Mouse (Mus musculus) megakaryocyte, adult 5-6 weeks (primary cell): ENCODE measurements at regions not wholly inside any gene's neighbourhood (a gene's known extent, or its start where the extent isn't known, plus 50 kb on each side); places are given as distances from the start of the nearest gene placed in this dataset.

ENCODE experiments used
- ATAC-seq: 2 replicates; pipeline ENCODE4 v1.8.0; 2016; ENCODE audit warnings: mild to moderate bottlenecking, inconsistent platforms; ENCODE audit not compliant: poor library complexity, severe bottlenecking

GRCm38 (mm10) chr10:111558675-111559340 lies 52.7 kb downstream of the Phlda1 start:
- no peak for ATAC-seq

GRCm38 (mm10) chr10:111559341-111560246 lies 53.5 kb downstream of the Phlda1 start:
- ATAC-seq: no peak

DNA sequence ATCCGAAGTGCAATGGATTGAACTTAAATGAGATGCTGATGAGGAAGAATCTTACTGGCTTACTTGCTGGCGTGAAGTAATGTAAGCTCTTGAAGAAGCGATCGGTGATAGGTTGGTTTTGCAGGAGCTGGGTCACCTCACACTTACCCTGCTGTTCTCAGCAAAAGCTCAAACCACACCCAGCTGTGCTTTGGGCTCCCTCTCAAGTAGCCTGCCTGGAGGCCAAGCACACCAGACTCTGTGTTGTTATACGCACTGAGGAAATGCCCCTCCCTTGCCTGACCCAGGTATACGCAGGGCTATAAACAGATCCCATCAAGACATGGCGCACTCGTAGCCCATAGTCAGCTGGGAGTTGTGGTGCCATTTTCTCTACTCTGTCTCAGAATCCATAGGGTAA lies 56.5 kb downstream of the Phlda1 start:
- no peak for ATAC-seq

DNA sequence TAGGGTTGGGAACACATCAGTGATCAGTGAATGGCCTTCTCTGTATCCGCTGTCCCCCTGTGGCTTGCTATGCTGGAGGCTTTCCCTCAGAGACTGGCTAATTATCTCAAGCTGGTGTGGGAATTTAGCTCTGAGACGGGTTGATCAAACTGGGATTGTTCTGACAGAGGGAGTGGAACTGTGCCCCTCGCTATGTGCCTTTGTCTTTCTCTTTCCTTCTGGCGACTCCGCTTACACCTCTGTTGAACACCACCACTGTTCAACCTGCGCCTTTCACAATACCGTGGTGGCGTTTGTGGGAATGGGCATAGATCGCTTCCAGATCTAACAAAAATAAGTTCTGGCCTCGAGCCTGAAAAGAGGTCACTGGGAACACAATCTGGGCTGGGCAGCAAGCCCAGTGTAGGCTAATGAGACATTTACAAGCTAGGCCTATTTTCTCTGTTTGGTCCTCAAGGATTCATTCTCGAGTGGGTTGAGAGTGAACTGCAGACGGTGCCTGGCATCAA lies 60.8 kb downstream of the Phlda1 start:
- no peak for ATAC-seq

DNA sequence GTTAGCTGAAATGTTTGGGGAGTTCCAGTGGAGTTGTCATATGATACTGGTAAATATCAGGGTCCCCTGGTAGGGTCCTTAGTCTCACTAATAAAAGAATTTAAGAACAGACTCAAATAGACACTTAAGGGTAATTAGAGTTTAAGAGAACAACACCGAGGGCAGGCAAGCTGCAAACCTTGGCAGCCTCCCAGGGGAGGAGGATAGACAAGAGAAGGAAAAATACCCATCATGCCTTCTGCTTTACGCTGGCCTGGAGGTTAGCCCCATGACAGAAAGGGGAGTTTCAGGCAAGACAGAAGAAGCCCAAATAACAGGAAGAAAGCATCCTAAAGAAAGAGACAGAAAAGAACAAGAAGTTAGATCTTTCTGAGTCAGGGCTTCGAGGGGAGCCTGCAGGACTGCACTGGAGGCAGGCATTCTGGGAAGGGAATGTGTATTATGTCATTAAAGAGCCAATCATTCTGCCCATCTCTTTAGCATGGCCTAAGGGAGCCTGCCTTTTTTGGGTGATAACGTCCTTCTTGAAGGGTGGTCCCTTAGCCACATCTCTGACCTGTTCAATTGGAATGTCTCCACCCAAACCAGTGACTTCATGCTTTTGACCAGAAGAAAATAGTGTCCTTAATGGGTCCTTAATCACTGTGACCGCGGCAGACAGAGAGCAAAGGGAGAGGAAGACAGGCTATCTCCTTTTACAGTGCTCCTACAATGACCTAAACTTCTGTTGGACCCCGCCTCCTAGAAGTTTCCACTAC lies 64.6 kb downstream of the Phlda1 start:
- ATAC-seq: no peak

DNA sequence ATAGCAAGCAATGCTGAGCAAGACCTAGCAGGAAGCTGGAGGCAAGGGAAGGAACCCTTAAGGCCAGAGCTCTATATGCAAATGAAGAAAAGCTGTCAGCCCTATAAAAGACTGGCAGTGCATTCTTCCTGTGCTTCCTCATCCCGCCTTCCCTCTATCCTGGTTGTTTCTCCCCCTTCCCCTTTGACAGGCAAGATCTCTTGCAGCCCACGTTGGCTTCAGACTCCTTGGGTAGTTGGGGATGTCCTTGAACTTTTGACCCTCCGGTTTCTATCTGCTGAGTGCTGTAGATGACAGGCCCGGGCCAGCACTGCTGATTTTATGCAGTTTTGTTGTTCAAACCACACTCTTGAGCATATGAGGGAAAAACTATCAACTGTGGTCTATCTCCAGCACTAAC lies 68.1 kb downstream of the Phlda1 start:
- ATAC-seq: no peak

DNA sequence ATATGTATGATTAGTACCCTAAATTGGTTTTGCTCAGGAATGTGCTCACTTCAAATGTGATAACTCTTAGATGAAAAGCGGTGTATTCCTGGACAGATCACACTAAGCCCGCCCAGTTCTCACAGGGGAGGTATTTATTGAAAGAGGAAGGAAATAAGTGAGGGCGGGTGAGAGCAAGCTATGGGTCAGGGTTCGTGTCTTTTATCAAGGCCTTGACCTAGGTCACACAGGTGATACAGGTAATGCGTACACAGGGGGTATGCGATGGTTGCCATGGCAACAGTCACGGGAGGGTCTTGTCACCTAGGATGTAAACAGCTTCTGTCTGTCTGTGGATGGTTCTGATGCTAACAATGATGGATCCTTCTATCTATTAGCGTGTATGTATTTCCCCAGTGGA lies 68.7 kb downstream of the Phlda1 start:
- peak; percentile 56 for ATAC-seq

DNA sequence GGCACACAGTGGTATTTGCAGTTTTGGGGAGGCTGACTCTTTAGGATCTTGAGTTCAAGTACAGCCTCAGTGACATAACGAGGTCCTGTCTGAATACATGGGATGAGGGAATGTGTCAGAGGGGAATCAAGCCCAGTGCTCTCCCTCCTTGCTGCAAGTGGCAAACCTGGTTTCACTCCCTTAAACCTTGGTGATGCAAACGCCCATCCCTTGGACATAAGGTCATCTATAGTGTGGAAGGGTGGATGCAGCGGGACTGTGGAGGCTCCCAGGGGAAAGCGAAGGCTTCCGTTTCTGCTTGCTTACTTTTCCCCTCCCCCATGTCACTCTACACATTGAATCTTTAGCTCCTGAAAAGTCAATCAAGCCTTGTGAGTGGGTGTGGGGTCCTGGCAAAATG lies 69.2 kb downstream of the Phlda1 start:
- no peak for ATAC-seq

DNA sequence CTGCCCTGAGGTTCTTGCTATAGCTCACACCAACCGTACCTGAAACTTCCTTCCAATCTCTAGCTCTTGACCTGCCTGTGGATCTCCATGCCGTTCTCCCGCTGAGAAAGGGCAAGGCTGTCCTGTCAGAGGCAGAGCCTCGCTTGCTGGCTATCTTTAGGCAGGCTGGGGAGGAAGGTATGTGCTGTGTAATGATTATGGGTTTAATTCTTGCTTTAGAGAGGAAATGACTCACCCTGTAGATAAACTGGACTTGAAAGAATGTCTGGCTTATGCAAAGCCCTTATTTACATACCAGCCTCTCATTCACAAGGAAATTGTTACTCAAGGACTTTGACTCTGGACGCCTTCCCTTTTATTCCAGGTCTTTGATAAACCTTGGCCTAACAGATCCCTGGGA lies 69.8 kb downstream of the Phlda1 start:
- peak; percentile 74 for ATAC-seq

- ATAC-seq: no peak
Measured at GRCm38 (mm10) chr10:111576395-111577069, 70.4 kb downstream of the Phlda1 start.

GRCm38 (mm10) chr10:111578536-111578935 lies 72.5 kb downstream of the Phlda1 start:
- ATAC-seq: peak; percentile 20; the same call in 1 of the 2 replicates

DNA sequence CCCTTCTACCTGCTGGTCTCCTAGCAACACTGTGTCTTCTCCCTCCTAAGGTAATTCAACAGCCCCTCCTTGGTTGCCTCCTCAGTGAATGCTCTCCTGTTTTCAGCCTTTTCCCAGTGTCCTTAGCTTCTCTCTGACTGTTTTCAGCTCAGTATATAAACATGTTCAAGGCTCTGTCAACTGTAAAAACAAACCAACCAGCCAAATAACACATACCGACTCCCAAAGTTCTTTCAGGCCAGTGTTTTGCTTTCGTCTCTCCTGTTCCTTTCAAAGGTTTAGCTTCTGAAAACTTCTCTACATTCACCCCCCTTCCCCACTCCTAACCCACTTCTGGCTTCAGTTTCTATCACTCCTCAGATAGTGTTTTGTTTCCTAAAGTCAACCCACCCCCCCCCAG lies 73.4 kb downstream of the Phlda1 start:
- no peak for ATAC-seq

GRCm38 (mm10) chr10:111580401-111581100 lies 74.5 kb downstream of the Phlda1 start:
- no peak for ATAC-seq

DNA sequence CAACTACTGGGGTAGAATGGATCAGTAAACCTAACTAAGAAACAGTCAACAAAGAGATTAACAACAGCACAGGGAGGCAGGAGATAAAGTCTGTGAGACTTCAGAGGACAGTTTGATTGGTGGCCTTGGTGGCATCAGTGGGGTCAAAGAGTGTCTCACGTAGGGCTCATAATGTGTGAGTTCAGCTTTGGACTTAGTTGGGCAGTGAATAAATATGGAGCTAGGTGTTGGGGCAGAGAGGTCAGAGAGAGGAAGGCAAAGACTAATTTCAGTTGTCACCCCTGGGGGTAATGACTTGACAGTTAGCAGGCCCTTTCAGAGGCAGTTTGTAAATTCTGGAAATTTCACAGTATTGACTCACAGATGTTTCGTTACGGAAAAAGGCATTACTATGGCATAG lies 75.8 kb downstream of the Phlda1 start:
- ATAC-seq: no peak

GRCm38 (mm10) chr10:111582321-111583123 lies 76.4 kb downstream of the Phlda1 start:
- no peak for ATAC-seq

DNA sequence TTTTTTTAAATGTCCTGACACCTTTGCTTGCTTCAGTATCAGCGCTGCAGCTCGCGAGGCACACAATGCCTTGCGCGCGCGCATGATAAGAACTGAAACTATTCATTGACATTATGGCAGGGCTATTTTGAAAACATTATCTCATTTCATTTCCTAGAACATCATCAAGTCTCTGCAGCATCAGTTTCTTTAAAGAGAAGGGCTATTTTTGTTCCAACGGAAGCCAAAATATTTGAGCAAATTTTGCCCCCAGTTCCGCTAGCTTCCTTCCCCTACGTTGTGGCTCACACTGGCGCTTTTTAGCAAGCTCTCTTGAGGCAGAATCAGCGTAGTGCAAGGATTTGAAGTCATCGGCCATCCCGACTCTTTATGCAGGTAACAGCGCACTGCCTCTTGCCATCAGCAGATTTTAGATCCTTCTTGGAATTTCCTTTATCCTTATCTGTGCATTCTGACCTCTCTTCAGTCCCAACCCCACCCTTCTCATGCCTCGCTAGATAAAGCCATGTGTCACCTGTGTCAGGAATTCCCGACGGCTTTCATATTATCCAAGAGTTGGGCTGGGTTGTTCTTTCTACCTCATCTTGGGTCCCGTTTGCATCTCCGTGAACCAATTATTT lies 77.1 kb downstream of the Phlda1 start:
- 0 out of 2 replicates have a peak, but pooled peaks have one; percentile 14 for ATAC-seq

DNA sequence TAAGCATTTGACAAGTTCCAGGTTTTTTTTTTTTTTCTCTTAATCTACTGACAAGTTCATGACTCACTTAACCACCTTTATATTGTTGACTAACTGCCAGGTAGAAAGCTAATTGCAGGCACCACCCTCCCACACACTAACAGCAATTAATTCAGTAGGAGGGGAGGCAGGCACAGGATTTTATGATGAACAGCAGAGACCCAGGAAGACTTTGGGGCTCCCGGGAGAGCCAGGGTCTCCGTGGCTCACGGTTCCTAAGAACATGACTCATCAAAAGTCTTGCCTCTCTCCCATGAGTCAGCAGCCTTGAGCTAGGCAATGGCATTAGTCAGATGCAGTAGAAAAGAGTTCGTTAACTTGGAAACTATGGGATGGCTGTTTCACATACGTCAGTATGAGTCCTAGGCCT lies 77.7 kb downstream of the Phlda1 start:
- ATAC-seq: no peak

- ATAC-seq: peak; percentile 59
Measured at GRCm38 (mm10) chr10:111587891-111588611, 82.0 kb downstream of the Phlda1 start.
